Mouse (Mus musculus) myocyte (in vitro differentiated cells): ENCODE data around the gene Mxi1.

Experiments used
- CEBPB ChIP-seq: IDR thresholded peaks from 2 replicates; pipeline ENCODE4 v1.6.1; 2011; ENCODE audit warnings: mild to moderate bottlenecking, moderate library complexity; ENCODE audit not compliant: poor library complexity, insufficient read depth, severe bottlenecking
- E2F4 ChIP-seq: IDR thresholded peaks from one replicate; pipeline ENCODE4 v1.6.1; 2011; ENCODE audit warnings: mild to moderate bottlenecking, control low read depth, moderate library complexity; ENCODE audit not compliant: insufficient read depth
- MAX ChIP-seq: IDR thresholded peaks from one replicate; pipeline ENCODE4 v1.6.1; 2011; ENCODE audit warnings: low read depth, mild to moderate bottlenecking, control low read depth
- MYOD1 ChIP-seq, 3 experiments: IDR thresholded peaks; one replicate each; pipeline ENCODE4 v1.6.1; 2011; ENCODE audit warnings: control low read depth in 2 of 3, low read depth in 2 of 3, mild to moderate bottlenecking in 2 of 3, moderate library complexity in 1 of 3; ENCODE audit not compliant: insufficient read length in 2 of 3, control insufficient read depth in 1 of 3
- MYOG ChIP-seq, 3 experiments: IDR thresholded peaks; one replicate each; pipeline ENCODE4 v1.6.1; 2011; ENCODE audit warnings: control low read depth in 2 of 3, low read depth in 2 of 3, mild to moderate bottlenecking in 2 of 3; ENCODE audit not compliant: insufficient read length in 2 of 3, control insufficient read depth in 1 of 3, insufficient read depth in 1 of 3
- POLR2A ChIP-seq: IDR thresholded peaks from one replicate; pipeline ENCODE4 v1.6.1; 2011; ENCODE audit warnings: low read depth, mild to moderate bottlenecking, control low read depth, moderate library complexity; ENCODE audit not compliant: insufficient read length
- POLR2AphosphoS2 ChIP-seq: IDR thresholded peaks from one replicate; pipeline ENCODE4 v1.6.1; 2011; ENCODE audit warnings: low read depth, control low read depth; ENCODE audit not compliant: insufficient read length
- REST ChIP-seq: IDR thresholded peaks from one replicate; pipeline ENCODE4 v1.6.1; 2011; ENCODE audit warnings: mild to moderate bottlenecking, control low read depth, moderate library complexity; ENCODE audit not compliant: insufficient read depth, insufficient read length
- SRF ChIP-seq: IDR thresholded peaks from one replicate; pipeline ENCODE4 v1.6.1; 2011; ENCODE audit warnings: low read depth; ENCODE audit not compliant: control insufficient read depth, insufficient read length
- TCF12 ChIP-seq: IDR thresholded peaks from one replicate; pipeline ENCODE4 v1.6.1; 2011; ENCODE audit warnings: mild to moderate bottlenecking, control low read depth; ENCODE audit not compliant: poor library complexity, insufficient read depth, severe bottlenecking
- TCF3 ChIP-seq: IDR thresholded peaks from one replicate; pipeline ENCODE4 v1.6.1; 2011; ENCODE audit warnings: low read depth, control low read depth; ENCODE audit not compliant: insufficient read length
- USF1 ChIP-seq: IDR thresholded peaks from one replicate; pipeline ENCODE4 v1.6.1; 2011; ENCODE audit warnings: low read depth, mild to moderate bottlenecking, control low read depth, moderate library complexity

DNA sequence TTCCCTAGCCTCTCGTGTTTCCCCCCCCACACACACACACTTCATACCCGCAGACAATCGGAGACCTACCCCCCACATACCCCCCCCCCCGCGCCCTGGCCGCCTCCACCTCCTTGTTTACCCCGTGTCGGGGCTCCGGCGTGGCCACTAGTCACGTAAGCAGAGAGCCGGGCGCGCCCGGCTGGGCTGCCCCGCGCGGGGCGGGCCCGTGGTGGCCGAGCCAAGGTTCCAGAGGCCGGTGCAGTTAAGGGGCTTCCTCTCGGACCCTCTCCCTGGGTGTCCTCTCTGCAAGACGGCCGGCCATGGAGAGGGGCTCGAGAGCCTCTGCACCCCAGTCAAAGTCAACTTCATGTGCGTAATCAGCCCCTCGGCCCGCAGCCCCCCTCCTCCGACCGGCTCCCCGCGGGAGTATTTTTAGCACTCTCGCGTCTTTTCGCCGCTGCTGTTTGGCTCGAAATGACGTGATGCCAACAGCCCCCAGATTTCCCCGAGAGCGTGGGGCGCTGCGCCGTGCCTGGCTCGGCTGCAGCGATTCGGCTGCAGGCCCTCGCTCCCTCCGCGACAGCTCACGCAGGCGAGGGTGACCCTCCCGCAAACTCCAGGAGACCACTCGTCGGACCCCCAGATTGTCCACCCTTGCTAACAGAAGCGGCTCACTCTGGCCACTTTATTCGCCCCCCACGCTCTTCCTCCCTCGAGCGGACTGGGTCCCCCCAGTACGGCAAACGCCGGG lies 2.8 kb downstream of the Mxi1 start:
- peak; percentile 51 for TF ChIP-seq POLR2A
- TF ChIP-seq CEBPB = no peak
- TF ChIP-seq SRF = no peak
- TF ChIP-seq USF1 = no peak
- no peak for TF ChIP-seq MYOG (IDR thresholded peaks at IDR 0.05; ENCODE audit: control insufficient read depth in 1 of 3, insufficient read depth in 1 of 3, insufficient read length in 2 of 3, low read depth in 2 of 3)
- peak in 1 of 3 experiments; percentile 17 for TF ChIP-seq MYOD1 (IDR thresholded peaks at IDR 0.05; ENCODE audit: control insufficient read depth in 1 of 3, insufficient read length in 2 of 3, low read depth in 2 of 3)
- no peak for TF ChIP-seq REST
- no peak for TF ChIP-seq TCF12
- TF ChIP-seq MAX = no peak
- TF ChIP-seq POLR2AphosphoS2 = peak; percentile 59
- TF ChIP-seq E2F4 = no peak
- no peak for TF ChIP-seq TCF3
